ENCODE assay signal across 17 mouse cellular contexts in genomic region chr5:36176409-36176808, GRCm38 (mm10). TPM values are rescaled to one million over a fixed set of nuclear protein-coding genes. Genes with fewer than 3 reads are reported as not detected.
A peak's percentile ranks its signal among the peaks of the same experiment; 100 is the strongest.
DNase-seq lines count a peak whose midpoint lies in the region; ATAC-seq and TF ChIP-seq lines count a peak whose summit lies in the region.
"Had no signal": no experiment of that assay in that cellular context is flagged by ENCODE, and none has a peak within 500 bp of the region (broad histone marks: within the 10 kb centered on the region; RNA-seq: fewer than 3 reads in every experiment).

No protein-coding gene starts in this region.

- no peak for TF ChIP-seq POLR2A in kidney, adult 2 months (IDR thresholded peaks at IDR 0.05; ENCODE audit: low read depth, low read length)

- no peaks in the 10 kb centered on the region for H3K9me3 ChIP-seq in kidney, embryonic 16.5 days (ENCODE audit: low read length)
- H3K9me3 ChIP-seq: midbrain, embryonic 15.5 days; neural tube, embryonic 13.5 days had no signal

- peaks cover 3% of the 10 kb centered on the region; the same call in 1 of the 2 replicates for H3K4me1 ChIP-seq in kidney, adult 2 months (ENCODE audit: control insufficient read depth, insufficient read depth, low read length)
- H3K4me1 ChIP-seq in kidney, embryonic 16.5 days (ENCODE audit: insufficient read depth, low read length), result no peaks in the 10 kb centered on the region

- in situ Hi-C loops in Patski (cut with MboI; ENCODE audit: low pct_unique_long_range_greater_than_20kb), result no loop called here

- no peak overlapping the region for H3K27ac ChIP-seq in kidney, adult 2 months (ENCODE audit: insufficient read depth, low read depth, low read length)
- H3K27ac ChIP-seq in kidney, embryonic 16.5 days (ENCODE audit: low read length), result no peak overlapping the region
- H3K27ac ChIP-seq: midbrain, embryonic 15.5 days; neural tube, embryonic 13.5 days had no signal

- POLR2A ChIA-PET in Patski (lab: Charles Lee), result no interaction called here

- no peak overlapping the region for H3K4me2 ChIP-seq in kidney, embryonic 16.5 days (replicated peaks; ENCODE audit: low read depth, low read length)
- H3K4me2 ChIP-seq: heart, embryonic 11.5 days; lung, embryonic 14.5 days; midbrain, embryonic 15.5 days; neural tube, embryonic 13.5 days had no signal

- H3K27me3 ChIP-seq in kidney, adult 2 months (replicated peaks; ENCODE audit: control insufficient read depth, insufficient read depth, low read length), result no peaks in the 10 kb centered on the region
- H3K27me3 ChIP-seq in kidney, embryonic 16.5 days (ENCODE audit: insufficient read depth, low read length), result no peaks in the 10 kb centered on the region
- no peaks in the 10 kb centered on the region for H3K27me3 ChIP-seq in Patski
- H3K27me3 ChIP-seq: midbrain, embryonic 15.5 days had no signal

- CTCF ChIA-PET in Patski (lab: Charles Lee), result no interaction called here

- TF ChIP-seq CTCF in kidney, adult 2 months (conservative IDR thresholded peaks at IDR 0.05; ENCODE audit: insufficient read depth, insufficient read length, low read depth, low read length), result no peak
- TF ChIP-seq CTCF in Patski (IDR thresholded peaks at IDR 0.05), result no peak

- ATAC-seq in kidney, embryonic 16.5 days (ENCODE audit: low FRiP score, low TSS enrichment), result no peak
- peak; percentile 36 for ATAC-seq in Patski
- ATAC-seq: midbrain, embryonic 15.5 days had no signal

- H3K36me3 ChIP-seq in kidney, adult 2 months (ENCODE audit: control insufficient read depth, insufficient read depth, low read length), result no peaks in the 10 kb centered on the region
- H3K36me3 ChIP-seq in kidney, embryonic 16.5 days (ENCODE audit: insufficient read depth, low read length), result no peaks in the 10 kb centered on the region
- H3K36me3 ChIP-seq: midbrain, embryonic 15.5 days; neural tube, embryonic 13.5 days had no signal

- peak; percentile 52 for DNase-seq in adrenal gland, adult 2 months
- DNase-seq in adrenal gland, postnatal 4 days (ENCODE audit: low spot score in 2 of 2), result no peak
- DNase-seq in kidney, adult 2 months, result peak; percentile 88
- peak; percentile 61 for DNase-seq in Patski (ENCODE audit: low read depth, low spot score)
- peak; percentile 88 to 89 for DNase-seq in kidney, postnatal 36 days
- no peak for DNase-seq in cerebellum, adult 9-10 months
- DNase-seq in gastrocnemius, postnatal 4 days (ENCODE audit: low spot score in 2 of 2), result no peak
- DNase-seq: lung, embryonic 14.5 days; retina, postnatal 1 day had no signal

- no peak overlapping the region for H3K9ac ChIP-seq in kidney, embryonic 16.5 days (replicated peaks; ENCODE audit: low read length)
- H3K9ac ChIP-seq: lung, embryonic 14.5 days; midbrain, embryonic 15.5 days; neural tube, embryonic 13.5 days had no signal

- H3K4me3 ChIP-seq in kidney, adult 2 months (ENCODE audit: insufficient read depth, low read depth, low read length), result no peak overlapping the region
- H3K4me3 ChIP-seq in kidney, embryonic 16.5 days (ENCODE audit: low read length), result no peak overlapping the region
- H3K4me3 ChIP-seq: midbrain, embryonic 15.5 days; neural tube, embryonic 13.5 days had no signal

- 49% methylated on average over 11 of the region's 11 CpGs for WGBS in kidney, adult 2 months
- 66% methylated on average over 11 of the region's 11 CpGs for WGBS in kidney, embryonic 16.5 days

RNA-seq across cellular contexts. Expression of gene Psapl1, which starts 27.4 kb away (rescaled TPM):
- total RNA-seq in adrenal gland, adult 2 months (2021), result not detected
- polyA plus RNA-seq in adrenal gland, adult 2 months (2012; rRNA removed), result not detected in 2 replicates
- not detected for total RNA-seq in adrenal gland, postnatal 4 days (2021)
- 0.05 TPM in 1 of 2 replicates, not detected in the other for polyA plus RNA-seq in kidney, adult 2 months (2012; rRNA removed)
- polyA plus RNA-seq in kidney, embryonic 16.5 days (2015; fragmentation: Nextera tagmentation; extraction: Ambion mirVana), result 0.26 and 0.42 TPM in 2 replicates
- not detected for polyA plus RNA-seq in Patski (2021)
- under 1 TPM in 1 of 2 experiments, not detected in 1; 0.13 TPM for total RNA-seq in gastrocnemius, postnatal 4 days (2021)
- total RNA-seq: layer of hippocampus, postnatal 10 days; left cerebral cortex, postnatal 25 days had no signal
- polyA plus RNA-seq: spleen, adult 2 months; testis, adult 2 months had no signal

Comparison
In these comparisons a context has a peak if more than half of its experiments do, and no peak if none do; other contexts are left out.
1. DNase-seq: peak in adrenal gland, adult 2 months (single experiment), kidney, adult 2 months (single experiment), Patski (single experiment) and kidney, postnatal 36 days (2 of 2); none in adrenal gland, postnatal 4 days (0 of 2), cerebellum, adult 9-10 months (single experiment) and gastrocnemius, postnatal 4 days (0 of 2).